Mouse (Mus musculus) bone marrow macrophage, adult 2 months (primary cell): ENCODE results near the gene Ssh2.

ENCODE experiments used
- CTCF ChIP-seq: IDR thresholded peaks from 2 replicates; pipeline ENCODE4 v1.5.1; 2012; ENCODE audit warnings: low read depth, mild to moderate bottlenecking, low read length, moderate library complexity
- POLR2A ChIP-seq: IDR thresholded peaks from 2 replicates; pipeline ENCODE4 v1.6.1; 2012; ENCODE audit warnings: mild to moderate bottlenecking, low read depth, low read length, borderline replicate concordance

GRCm38 (mm10) chr11:77214142-77214692 lies 1.9 kb upstream of the Ssh2 start:
- no peak for TF ChIP-seq CTCF
- TF ChIP-seq POLR2A = no peak
